Mouse (Mus musculus): ENCODE results near the gene Mprip. TPM values are rescaled to one million over a fixed set of nuclear protein-coding genes. Genes with fewer than 3 reads are reported as not detected.

The Mprip gene
- 10 to 100 TPM; 46.3 to 51.8 TPM for total RNA-seq (2023)

DNA sequence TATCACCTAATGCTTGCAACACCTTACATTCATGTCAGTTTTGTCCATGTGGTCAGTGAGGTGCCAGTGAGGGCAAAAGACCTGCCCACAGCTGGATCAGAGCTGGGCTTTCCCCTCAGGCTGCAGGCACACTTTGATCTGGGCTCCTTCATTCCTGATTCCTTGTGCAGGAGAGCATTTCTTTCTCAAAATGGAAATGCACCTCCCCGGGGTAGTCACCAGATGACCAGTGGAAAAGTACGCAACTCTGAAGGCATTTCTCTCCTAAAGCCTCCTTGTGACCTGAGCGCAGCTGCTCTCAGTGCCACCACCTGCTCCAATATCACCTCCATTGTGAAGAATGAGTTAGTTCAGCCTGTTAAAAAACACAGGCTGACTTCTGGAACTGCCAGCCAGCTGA, at the start of gene Mprip:
Gene Mprip, plus strand, starts transcription at position 301 of the 400 bp plus-strand sequence.

DNA sequence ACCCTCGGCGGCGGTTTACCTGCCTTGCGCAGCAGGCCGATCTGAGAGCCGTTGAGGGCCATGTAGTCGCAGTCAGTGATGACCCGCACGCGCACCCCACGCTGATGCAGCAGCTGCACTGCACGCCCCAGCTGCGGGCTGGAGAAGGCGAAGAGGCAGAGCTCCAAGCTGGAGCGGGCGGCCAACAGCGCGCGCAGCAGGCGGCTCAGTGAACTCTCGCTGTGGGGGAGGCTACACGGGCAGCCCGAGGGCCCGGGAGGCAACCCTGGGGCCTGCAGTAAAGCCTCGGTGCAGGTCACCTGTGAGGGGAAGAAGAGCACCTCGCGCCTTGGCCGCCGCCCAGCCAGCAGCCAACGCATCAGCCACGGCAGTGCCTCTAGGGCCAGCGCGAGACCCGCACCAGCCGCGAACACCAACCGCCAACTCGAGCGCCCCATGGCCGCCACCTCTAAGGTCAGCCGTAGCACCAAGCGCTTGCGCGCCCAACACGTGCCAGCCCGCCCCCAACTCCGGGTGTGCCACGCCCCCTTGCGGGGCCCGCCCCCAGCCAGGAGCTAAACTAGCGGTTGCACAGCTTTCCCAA, 126.2 kb downstream of the Mprip start, which contains the start of gene Pld6:
Gene Pld6, minus strand, starts transcription at position 447 of the 583 bp plus-strand sequence.

DNA sequence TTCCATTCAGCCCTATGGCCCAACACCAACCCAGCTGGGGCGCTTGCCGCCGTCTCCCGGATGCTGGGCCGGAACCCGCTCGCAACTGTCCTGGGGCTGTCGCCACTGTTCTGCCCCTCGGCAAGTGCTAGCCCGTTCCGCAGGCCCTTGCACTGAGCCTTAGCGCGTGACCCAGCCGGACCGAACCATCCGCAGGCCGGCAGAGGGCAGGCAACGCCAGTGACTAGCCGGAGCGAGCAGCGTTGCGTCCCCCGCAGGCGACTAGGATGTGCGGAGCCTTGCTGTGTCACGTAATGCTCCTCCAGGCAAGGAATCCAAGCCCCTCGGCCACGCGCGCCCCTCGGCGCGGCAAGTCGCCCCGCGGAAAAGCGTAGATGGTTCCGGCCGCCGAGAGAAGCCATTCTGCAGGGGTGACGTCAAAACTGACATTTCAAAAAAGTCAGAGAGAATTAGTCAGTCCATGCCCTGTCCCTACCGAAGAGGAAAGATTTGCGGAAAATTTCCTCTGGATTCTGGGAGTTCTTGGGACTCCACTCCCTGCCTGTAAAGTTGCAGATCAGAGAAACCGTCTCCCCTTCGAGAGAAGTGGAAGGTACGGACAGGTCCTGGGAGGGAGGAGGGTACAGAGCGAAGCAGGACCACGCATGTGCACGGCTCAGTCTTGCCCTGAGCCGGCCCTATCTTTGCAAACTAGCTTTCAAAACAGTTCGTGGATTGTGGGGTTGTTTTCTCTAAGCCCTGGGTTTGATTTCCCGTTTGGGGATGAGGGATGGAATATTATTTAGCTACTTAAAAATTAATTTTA, 148.8 kb downstream of the Mprip start, which contains the start of gene Flcn:
Gene Flcn, minus strand, starts transcription at position 347 of the 805 bp plus-strand sequence.

Other genes with a start within 250 kb of the Mprip start
- 1 to 10 TPM; 1.0 to 2.3 TPM for gene Jmjd4, start 211.3 kb upstream of the Mprip start, total RNA-seq (2023)
- 1 to 10 TPM; 4.0 to 4.9 TPM for gene Snap47, start 210.1 kb upstream of the Mprip start, total RNA-seq (2023)
- gene Zfp867, start 188.8 kb upstream of the Mprip start, total RNA-seq (2023): under 1 TPM; 0.42 to 0.46 TPM
- 1 to 10 TPM; 7.6 to 9.6 TPM for gene Zkscan17, start 134.6 kb upstream of the Mprip start, total RNA-seq (2023)
- gene Nlrp3, start 119.7 kb upstream of the Mprip start, total RNA-seq (2023): 100 to 1,000 TPM; 313 to 335 TPM
- gene Olfr222, start 85.1 kb upstream of the Mprip start, total RNA-seq (2023): not detected
- gene Olfr223, start 68.0 kb upstream of the Mprip start, total RNA-seq (2023): not detected
- not detected for gene Pld6, start 126.3 kb downstream of the Mprip start, total RNA-seq (2023)
- 10 to 100 TPM; 36.6 to 36.9 TPM for gene Flcn, start 148.7 kb downstream of the Mprip start, total RNA-seq (2023)
- 1 to 10 TPM; 6.1 to 6.8 TPM for gene Nt5m, start 178.1 kb downstream of the Mprip start, total RNA-seq (2023)
- gene Cops3, start 178.5 kb downstream of the Mprip start, total RNA-seq (2023): 10 to 100 TPM; 42.3 to 56.3 TPM

Measured in neutrophil, adult 83 days (primary cell).